Mouse (Mus musculus): ENCODE measurements around the gene Rxrb. TPM values are rescaled to one million over a fixed set of nuclear protein-coding genes. Genes with fewer than 3 reads are reported as not detected.

Rxrb gene
- polyA plus RNA-seq, 1 experiment from 2014 or later: 44.7 TPM

DNA sequence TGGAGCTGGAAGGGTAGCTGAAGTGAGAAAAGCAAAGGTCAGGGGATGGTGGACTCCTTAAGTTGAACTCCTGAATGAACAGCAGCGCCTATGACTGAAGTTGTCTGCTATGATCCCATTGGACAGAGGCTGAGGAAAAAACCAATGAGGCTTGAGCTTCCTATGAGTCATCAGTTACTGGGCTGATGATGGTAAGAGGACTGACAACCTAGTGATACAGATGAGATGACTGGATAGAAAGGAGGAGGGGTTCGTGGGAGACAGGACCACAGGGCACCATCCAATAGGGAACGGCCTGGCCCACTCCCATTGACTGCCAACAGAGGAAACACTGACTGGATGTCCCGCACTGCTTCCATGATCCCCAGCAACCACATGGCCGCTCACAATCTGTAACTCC, 48.0 kb downstream of the Rxrb start:
- DNase-seq (ENCODE audit: low spot score): peak; percentile 33
- 21% methylated on average over 5 of the region's 5 CpGs for WGBS

DNA sequence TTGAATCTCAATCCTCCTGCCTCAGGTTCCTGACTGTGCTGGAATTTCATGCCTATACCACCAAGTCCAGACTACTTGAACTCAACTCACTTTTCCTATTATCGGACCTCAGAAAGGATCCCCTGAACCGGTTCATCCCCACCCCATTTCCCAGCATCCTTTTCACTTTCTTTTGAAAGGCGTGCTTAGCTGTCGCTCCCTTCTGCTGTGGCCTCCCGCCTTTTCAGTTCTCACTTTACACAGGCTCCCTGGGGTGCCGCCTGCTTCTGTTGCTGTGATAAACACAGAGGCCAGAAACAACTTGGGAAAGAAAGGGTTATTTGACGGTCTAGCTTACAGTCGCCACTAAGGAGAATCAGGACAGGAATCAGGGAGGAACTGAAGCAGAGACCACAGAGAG, 51.5 kb downstream of the Rxrb start:
- Histone ChIP-seq H3K27ac (replicated peaks) (no peak overlapping the region), H3K4me1 (peaks cover 9% of the 10 kb centered on the region), H3K4me3 (no peak overlapping the region; the same call in 1 of the 2 replicates), H3K27me3 (replicated peaks; ENCODE audit: low read depth, poor library complexity, severe bottlenecking) (peaks cover 16% of the 10 kb centered on the region), H3K9me3 (no peaks in the 10 kb centered on the region), H3K36me3 (replicated peaks) (no peaks in the 10 kb centered on the region)
- WGBS: 8% methylated on average over 8 of the region's 8 CpGs
- DNase-seq (ENCODE audit: low spot score): no peak

More for the DNA sequence above, 48.0 kb downstream of the Rxrb start:
- Histone ChIP-seq H3K4me3 (no peak overlapping the region), H3K27ac (replicated peaks) (no peak overlapping the region), H3K9me3 (no peaks in the 10 kb centered on the region), H3K27me3 (replicated peaks; ENCODE audit: low read depth, poor library complexity, severe bottlenecking) (peaks cover 28% of the 10 kb centered on the region), H3K36me3 (replicated peaks) (no peaks in the 10 kb centered on the region), H3K4me1 (peaks cover 11% of the 10 kb centered on the region)

DNA sequence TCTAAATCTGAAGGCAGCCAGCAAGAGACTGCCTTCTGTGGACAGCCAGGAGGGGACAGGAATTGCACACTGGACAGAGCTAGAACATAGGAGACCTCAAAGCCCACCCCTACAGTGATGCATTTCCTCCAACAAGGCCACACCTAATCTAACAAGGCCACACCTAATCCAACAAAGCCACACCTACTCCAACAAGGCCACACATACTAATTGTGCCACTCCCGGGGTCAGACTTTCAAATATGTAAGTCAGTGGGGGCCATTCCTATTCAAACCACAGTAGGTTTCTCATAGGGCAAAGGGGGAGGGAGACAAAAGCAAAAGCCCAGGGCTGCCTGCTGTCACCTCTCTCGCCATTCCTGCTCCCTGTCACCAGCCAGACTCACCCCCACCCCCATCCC, 55.8 kb downstream of the Rxrb start:
- Histone ChIP-seq H3K4me3 (no peak overlapping the region), H3K27ac (replicated peaks) (no peak overlapping the region), H3K4me1 (peaks cover 14% of the 10 kb centered on the region), H3K9me3 (no peaks in the 10 kb centered on the region), H3K36me3 (replicated peaks) (no peaks in the 10 kb centered on the region), H3K27me3 (replicated peaks; ENCODE audit: low read depth, poor library complexity, severe bottlenecking) (peaks cover 16% of the 10 kb centered on the region)
- WGBS: 51% methylated on average over 2 of the region's 2 CpGs
- no peak for DNase-seq (ENCODE audit: low spot score)

MicroRNAs within 50 kb of the gene (microRNA counts, 519-probe panel; counts per million panel counts)
- 188 counts per million, percentile 57 among the panel's probes with 10 or more counts for microRNA mmu-miR-219

Small RNAs within 50 kb of the gene (microRNA-seq; reads per million reads assigned to microRNA genes)
- 2.7 reads per million for gene Mir219a-1
- not detected for gene Mir219c

Other genes starting within 250 kb of the Rxrb start
- 33.4 and 39.0 TPM in 2 replicates for gene Angptl4, start 250.0 kb upstream of the Rxrb start, polyA plus RNA-seq (2016; fragmentation: Nextera tagmentation; extraction: Ambion mirVana)
- gene Kank3, start 221.3 kb upstream of the Rxrb start, polyA plus RNA-seq (2016; fragmentation: Nextera tagmentation; extraction: Ambion mirVana): 25.4 and 29.5 TPM in 2 replicates
- gene Rps28, start 207.2 kb upstream of the Rxrb start, polyA plus RNA-seq (2016; fragmentation: Nextera tagmentation; extraction: Ambion mirVana): 866 and 898 TPM in 2 replicates
- 469 and 477 TPM in 2 replicates for gene Ndufa7, start 207.2 kb upstream of the Rxrb start, polyA plus RNA-seq (2016; fragmentation: Nextera tagmentation; extraction: Ambion mirVana)
- gene Cd320, start 188.7 kb upstream of the Rxrb start, polyA plus RNA-seq (2016; fragmentation: Nextera tagmentation; extraction: Ambion mirVana): 97.8 and 98.9 TPM in 2 replicates
- not detected in 2 replicates for gene Gm7029, start 158.0 kb upstream of the Rxrb start, polyA plus RNA-seq (2016; fragmentation: Nextera tagmentation; extraction: Ambion mirVana)
- 7.0 and 8.5 TPM in 2 replicates for gene Kifc1, start 141.2 kb upstream of the Rxrb start, polyA plus RNA-seq (2016; fragmentation: Nextera tagmentation; extraction: Ambion mirVana)
- gene Platr17, start 126.7 kb upstream of the Rxrb start, polyA plus RNA-seq (2016; fragmentation: Nextera tagmentation; extraction: Ambion mirVana): 0.27 and 0.45 TPM in 2 replicates
- gene Daxx, start 122.4 kb upstream of the Rxrb start, polyA plus RNA-seq (2016; fragmentation: Nextera tagmentation; extraction: Ambion mirVana): 80.0 and 84.9 TPM in 2 replicates
- 9.9 and 11.8 TPM in 2 replicates for gene Tapbp, start 115.9 kb upstream of the Rxrb start, polyA plus RNA-seq (2016; fragmentation: Nextera tagmentation; extraction: Ambion mirVana)
- gene Zbtb22, start 115.9 kb upstream of the Rxrb start, polyA plus RNA-seq (2016; fragmentation: Nextera tagmentation; extraction: Ambion mirVana): 19.6 and 21.1 TPM in 2 replicates
- gene Rgl2, start 102.3 kb upstream of the Rxrb start, polyA plus RNA-seq (2016; fragmentation: Nextera tagmentation; extraction: Ambion mirVana): 40.2 and 41.0 TPM in 2 replicates
- gene Pfdn6, start 91.5 kb upstream of the Rxrb start, polyA plus RNA-seq (2016; fragmentation: Nextera tagmentation; extraction: Ambion mirVana): 233 and 235 TPM in 2 replicates
- gene Wdr46, start 91.2 kb upstream of the Rxrb start, polyA plus RNA-seq (2016; fragmentation: Nextera tagmentation; extraction: Ambion mirVana): 62.1 and 66.0 TPM in 2 replicates
- 3.6 and 4.5 TPM in 2 replicates for gene B3galt4, start 80.3 kb upstream of the Rxrb start, polyA plus RNA-seq (2016; fragmentation: Nextera tagmentation; extraction: Ambion mirVana)
- gene Vps52, start 76.0 kb upstream of the Rxrb start, polyA plus RNA-seq (2016; fragmentation: Nextera tagmentation; extraction: Ambion mirVana): 48.2 and 51.5 TPM in 2 replicates
- gene Rps18, start 75.8 kb upstream of the Rxrb start, polyA plus RNA-seq (2016; fragmentation: Nextera tagmentation; extraction: Ambion mirVana): 1,569 and 1,593 TPM in 2 replicates
- 8.4 and 13.4 TPM in 2 replicates for gene H2-K1, start 31.5 kb upstream of the Rxrb start, polyA plus RNA-seq (2016; fragmentation: Nextera tagmentation; extraction: Ambion mirVana)
- 11.0 and 11.6 TPM in 2 replicates for gene Ring1, start 7.1 kb upstream of the Rxrb start, polyA plus RNA-seq (2016; fragmentation: Nextera tagmentation; extraction: Ambion mirVana)
- 41.4 and 44.8 TPM in 2 replicates for gene H2-Ke6, start 3.8 kb upstream of the Rxrb start, polyA plus RNA-seq (2016; fragmentation: Nextera tagmentation; extraction: Ambion mirVana)
- gene Slc39a7, start 130 bp upstream of the Rxrb start, polyA plus RNA-seq (2016; fragmentation: Nextera tagmentation; extraction: Ambion mirVana): 167 and 177 TPM in 2 replicates
- gene Col11a2, start 7.6 kb downstream of the Rxrb start, polyA plus RNA-seq (2016; fragmentation: Nextera tagmentation; extraction: Ambion mirVana): 1.0 and 1.2 TPM in 2 replicates
- gene H2-Oa, start 60.5 kb downstream of the Rxrb start, polyA plus RNA-seq (2016; fragmentation: Nextera tagmentation; extraction: Ambion mirVana): 0.31 and 0.69 TPM in 2 replicates
- gene H2-DMa, start 87.7 kb downstream of the Rxrb start, polyA plus RNA-seq (2016; fragmentation: Nextera tagmentation; extraction: Ambion mirVana): 4.2 and 4.8 TPM in 2 replicates
- 141 and 144 TPM in 2 replicates for gene Brd2, start 90.8 kb downstream of the Rxrb start, polyA plus RNA-seq (2016; fragmentation: Nextera tagmentation; extraction: Ambion mirVana)
- gene H2-DMb2, start 111.5 kb downstream of the Rxrb start, polyA plus RNA-seq (2016; fragmentation: Nextera tagmentation; extraction: Ambion mirVana): 0.17 and 0.28 TPM in 2 replicates
- 0.52 and 0.55 TPM in 2 replicates for gene H2-DMb1, start 121.3 kb downstream of the Rxrb start, polyA plus RNA-seq (2016; fragmentation: Nextera tagmentation; extraction: Ambion mirVana)
- 2.8 and 2.9 TPM in 2 replicates for gene Tap1, start 155.7 kb downstream of the Rxrb start, polyA plus RNA-seq (2016; fragmentation: Nextera tagmentation; extraction: Ambion mirVana)
- 0.57 and 0.93 TPM in 2 replicates for gene Psmb9, start 156.0 kb downstream of the Rxrb start, polyA plus RNA-seq (2016; fragmentation: Nextera tagmentation; extraction: Ambion mirVana)
- gene Psmb8, start 165.9 kb downstream of the Rxrb start, polyA plus RNA-seq (2016; fragmentation: Nextera tagmentation; extraction: Ambion mirVana): 1.3 and 1.7 TPM in 2 replicates
- 0.56 and 1.1 TPM in 2 replicates for gene Tap2, start 171.7 kb downstream of the Rxrb start, polyA plus RNA-seq (2016; fragmentation: Nextera tagmentation; extraction: Ambion mirVana)
- gene H2-Ob, start 207.1 kb downstream of the Rxrb start, polyA plus RNA-seq (2016; fragmentation: Nextera tagmentation; extraction: Ambion mirVana): not detected in 2 replicates
- gene H2-Ab1, start 225.9 kb downstream of the Rxrb start, polyA plus RNA-seq (2016; fragmentation: Nextera tagmentation; extraction: Ambion mirVana): 5.5 and 7.2 TPM in 2 replicates